Mouse (Mus musculus): ENCODE results near the gene Snap47. TPM values are rescaled to one million over a fixed set of nuclear protein-coding genes. Genes with fewer than 3 reads are reported as not detected.

The Snap47 gene
- polyA plus RNA-seq (2014; fragmentation: Nextera tagmentation; extraction: Ambion mirVana) = 622 and 695 TPM in 2 replicates

GRCm38 (mm10) chr11:59451086-59451485 is at the start of gene Snap47:
Snap47 (minus strand) TSS chr11:59451186.
- Histone ChIP-seq H3K36me3 (ENCODE audit: control insufficient read depth, insufficient read depth, low read length) (peaks cover 22% of the 10 kb centered on the region), H3K9me3 (ENCODE audit: control insufficient read depth, low read length) (no peaks in the 10 kb centered on the region), H3K4me2 (ENCODE audit: low read depth, low read length) (peak within 1 kb of the TSS; percentile 88), H3K27me3 (ENCODE audit: control insufficient read depth, insufficient read depth, low read length) (no peaks in the 10 kb centered on the region), H3K9ac (replicated peaks; ENCODE audit: low read depth, low read length) (peak within 1 kb of the TSS; percentile 62), H3K4me1 (ENCODE audit: control insufficient read depth, insufficient read depth, low read length) (peaks cover 19% of the 10 kb centered on the region; the same call in 1 of the 2 replicates), H3K27ac (ENCODE audit: low read depth, low read length) (peak within 1 kb of the TSS; percentile 48), H3K4me3 (ENCODE audit: low read depth, low read length) (peak within 1 kb of the TSS; percentile 85)
- no peak for ATAC-seq (ENCODE audit: low read depth)
- 85% methylated on average over 4 of the region's 4 CpGs for WGBS

DNA sequence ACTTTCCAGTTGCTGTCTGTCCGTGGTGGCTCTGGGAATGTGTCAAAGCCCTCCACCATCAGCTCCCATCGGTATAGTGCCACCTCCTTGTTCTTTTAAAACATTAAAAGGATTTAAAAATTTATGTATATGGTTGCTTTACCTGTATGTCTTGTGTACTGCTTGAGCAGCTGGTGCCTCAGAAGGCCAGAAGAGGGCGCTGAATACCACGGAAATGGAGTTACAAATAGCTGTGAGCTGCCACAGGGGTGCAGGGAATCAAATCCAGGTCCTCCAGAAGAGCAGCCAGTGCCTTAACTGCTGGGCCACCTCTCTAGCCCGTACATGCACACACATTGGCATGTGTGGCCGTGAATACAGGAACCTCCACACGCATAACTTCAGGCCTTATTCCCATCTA is 46.8 kb upstream of the Snap47 start:
- H3K27ac ChIP-seq (ENCODE audit: low read depth, low read length) = no peak overlapping the region
- WGBS = 94% methylated on average over 7 of the region's 7 CpGs
- peaks cover 40% of the 10 kb centered on the region for H3K36me3 ChIP-seq (ENCODE audit: control insufficient read depth, insufficient read depth, low read length)
- no peaks in the 10 kb centered on the region for H3K4me1 ChIP-seq (ENCODE audit: control insufficient read depth, insufficient read depth, low read length)
- H3K27me3 ChIP-seq (ENCODE audit: control insufficient read depth, insufficient read depth, low read length) = no peaks in the 10 kb centered on the region
- no peak for ATAC-seq (ENCODE audit: low read depth)
- H3K9ac ChIP-seq (replicated peaks; ENCODE audit: low read depth, low read length) = no peak overlapping the region
- no peaks in the 10 kb centered on the region for H3K9me3 ChIP-seq (ENCODE audit: control insufficient read depth, low read length)
- H3K4me3 ChIP-seq (ENCODE audit: low read depth, low read length) = no peak overlapping the region
- no peak overlapping the region for H3K4me2 ChIP-seq (ENCODE audit: low read depth, low read length)

GRCm38 (mm10) chr11:59496672-59497310 is 45.8 kb upstream of the Snap47 start:
- Histone ChIP-seq H3K9ac (replicated peaks; ENCODE audit: low read depth, low read length) (no peak overlapping the region), H3K27me3 (ENCODE audit: control insufficient read depth, insufficient read depth, low read length) (no peaks in the 10 kb centered on the region), H3K36me3 (ENCODE audit: control insufficient read depth, insufficient read depth, low read length) (peaks cover 44% of the 10 kb centered on the region), H3K4me3 (ENCODE audit: low read depth, low read length) (no peak overlapping the region), H3K4me2 (ENCODE audit: low read depth, low read length) (no peak overlapping the region), H3K4me1 (ENCODE audit: control insufficient read depth, insufficient read depth, low read length) (no peaks in the 10 kb centered on the region), H3K27ac (ENCODE audit: low read depth, low read length) (no peak overlapping the region), H3K9me3 (ENCODE audit: control insufficient read depth, low read length) (no peaks in the 10 kb centered on the region)
- no peak for ATAC-seq (ENCODE audit: low read depth)
- WGBS = 92% methylated on average over 6 of the region's 6 CpGs

GRCm38 (mm10) chr11:59486222-59486621 is 35.2 kb upstream of the Snap47 start:
- H3K9ac ChIP-seq (replicated peaks; ENCODE audit: low read depth, low read length) = no peak overlapping the region
- H3K27me3 ChIP-seq (ENCODE audit: control insufficient read depth, insufficient read depth, low read length) = no peaks in the 10 kb centered on the region
- no peak for ATAC-seq (ENCODE audit: low read depth)
- no peak overlapping the region for H3K4me2 ChIP-seq (ENCODE audit: low read depth, low read length)
- H3K9me3 ChIP-seq (ENCODE audit: control insufficient read depth, low read length) = no peaks in the 10 kb centered on the region
- no peak overlapping the region for H3K27ac ChIP-seq (ENCODE audit: low read depth, low read length)
- no peak overlapping the region for H3K4me3 ChIP-seq (ENCODE audit: low read depth, low read length)
- WGBS = 87% methylated on average over 8 of the region's 8 CpGs
- H3K36me3 ChIP-seq (ENCODE audit: control insufficient read depth, insufficient read depth, low read length) = peaks cover 26% of the 10 kb centered on the region
- H3K4me1 ChIP-seq (ENCODE audit: control insufficient read depth, insufficient read depth, low read length) = no peaks in the 10 kb centered on the region

DNA sequence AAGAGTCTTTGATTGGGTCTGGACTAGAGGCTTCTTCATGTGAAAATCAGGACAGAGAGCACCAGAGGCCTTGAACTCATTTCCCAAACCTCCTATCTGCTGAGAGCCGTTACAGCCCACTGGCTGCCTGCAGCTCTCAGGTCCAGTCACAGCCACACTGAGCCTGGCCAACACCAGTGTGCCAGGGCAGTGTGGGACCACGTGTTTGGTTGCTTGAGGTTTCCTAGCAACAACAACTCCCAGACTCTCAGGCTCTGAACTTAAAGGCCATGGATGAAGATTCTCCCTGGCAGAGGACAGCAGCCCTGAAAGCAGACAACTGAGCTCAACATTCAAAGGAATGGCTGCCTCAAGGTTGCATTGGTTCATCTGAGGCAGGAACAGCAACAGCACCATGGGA is 34.7 kb upstream of the Snap47 start:
- no peak overlapping the region for H3K9ac ChIP-seq (replicated peaks; ENCODE audit: low read depth, low read length)
- H3K27me3 ChIP-seq (ENCODE audit: control insufficient read depth, insufficient read depth, low read length) = no peaks in the 10 kb centered on the region
- H3K36me3 ChIP-seq (ENCODE audit: control insufficient read depth, insufficient read depth, low read length) = peaks cover 26% of the 10 kb centered on the region
- no peak overlapping the region for H3K4me3 ChIP-seq (ENCODE audit: low read depth, low read length)
- no peaks in the 10 kb centered on the region for H3K4me1 ChIP-seq (ENCODE audit: control insufficient read depth, insufficient read depth, low read length)
- 56% methylated on average over 2 of the region's 2 CpGs for WGBS
- ATAC-seq (ENCODE audit: low read depth) = no peak
- H3K9me3 ChIP-seq (ENCODE audit: control insufficient read depth, low read length) = no peaks in the 10 kb centered on the region
- H3K27ac ChIP-seq (ENCODE audit: low read depth, low read length) = no peak overlapping the region
- H3K4me2 ChIP-seq (ENCODE audit: low read depth, low read length) = no peak overlapping the region

DNA sequence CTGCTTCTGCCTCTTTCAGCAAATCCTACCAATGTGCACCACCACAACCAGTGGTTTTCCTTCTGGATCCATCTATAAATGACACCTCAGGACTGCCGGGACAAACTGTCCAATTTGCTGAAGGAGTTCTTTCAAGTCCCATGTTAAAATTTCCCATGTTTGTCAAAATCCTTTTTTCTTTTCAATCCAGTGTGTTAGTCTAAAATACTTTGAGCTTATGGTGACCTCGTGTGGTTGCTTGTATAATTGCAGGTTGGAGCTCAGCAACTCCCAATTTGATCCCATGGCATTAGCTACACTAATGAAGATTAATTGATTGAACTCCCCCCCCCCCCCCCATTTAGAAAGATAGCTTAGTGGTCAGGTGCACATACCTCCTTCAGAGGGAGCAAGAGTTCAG is 32.2 kb upstream of the Snap47 start:
- ATAC-seq (ENCODE audit: low read depth) = no peak
- WGBS = 13% methylated on average over 2 of the region's 2 CpGs
- Histone ChIP-seq H3K4me2 (ENCODE audit: low read depth, low read length) (no peak overlapping the region), H3K27me3 (ENCODE audit: control insufficient read depth, insufficient read depth, low read length) (no peaks in the 10 kb centered on the region), H3K9me3 (ENCODE audit: control insufficient read depth, low read length) (no peaks in the 10 kb centered on the region), H3K4me1 (ENCODE audit: control insufficient read depth, insufficient read depth, low read length) (no peaks in the 10 kb centered on the region), H3K36me3 (ENCODE audit: control insufficient read depth, insufficient read depth, low read length) (peaks cover 16% of the 10 kb centered on the region; the same call in 1 of the 2 replicates), H3K9ac (replicated peaks; ENCODE audit: low read depth, low read length) (no peak overlapping the region), H3K27ac (ENCODE audit: low read depth, low read length) (no peak overlapping the region), H3K4me3 (ENCODE audit: low read depth, low read length) (no peak overlapping the region)

GRCm38 (mm10) chr11:59477240-59477639 is 26.3 kb upstream of the Snap47 start:
- no peak overlapping the region for H3K4me3 ChIP-seq (ENCODE audit: low read depth, low read length)

DNA sequence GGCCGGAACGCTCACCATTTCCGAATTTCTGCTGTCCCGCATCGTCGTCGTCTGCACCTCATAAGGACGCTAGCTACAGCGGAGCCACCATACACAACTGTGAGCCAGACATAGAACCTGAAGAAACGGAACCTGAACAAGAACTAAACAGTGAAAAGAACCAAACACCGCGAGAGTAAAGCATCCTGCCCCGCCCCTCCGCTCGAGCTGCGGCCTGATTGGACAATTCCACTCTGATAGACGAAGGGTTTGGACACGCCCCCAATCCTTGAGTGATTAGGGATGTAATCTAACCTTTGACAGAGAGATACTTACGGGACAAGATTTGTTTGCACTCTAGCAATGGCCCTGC is 21.3 kb upstream of the Snap47 start, which contains the start of gene Zfp867:
Gene Zfp867, minus strand, starts transcription at position 149 of the 352 bp plus-strand sequence.
- Histone ChIP-seq H3K9me3 (ENCODE audit: control insufficient read depth, low read length) (no peaks in the 10 kb centered on the region), H3K27ac (ENCODE audit: low read depth, low read length) (peak within 1 kb of the TSS; percentile 80), H3K27me3 (ENCODE audit: control insufficient read depth, insufficient read depth, low read length) (no peaks in the 10 kb centered on the region), H3K4me2 (ENCODE audit: low read depth, low read length) (peak within 1 kb of the TSS; percentile 82), H3K4me3 (ENCODE audit: low read depth, low read length) (peak within 1 kb of the TSS; percentile 84), H3K4me1 (ENCODE audit: control insufficient read depth, insufficient read depth, low read length) (peaks cover 8% of the 10 kb centered on the region), H3K9ac (replicated peaks; ENCODE audit: low read depth, low read length) (peak within 1 kb of the TSS; percentile 89), H3K36me3 (ENCODE audit: control insufficient read depth, insufficient read depth, low read length) (no peaks in the 10 kb centered on the region)
- peak; percentile 93 for ATAC-seq (ENCODE audit: low read depth)
- WGBS = under 1% methylated on average over 19 of the region's 19 CpGs

More at GRCm38 (mm10) chr11:59477240-59477639, 26.3 kb upstream of the Snap47 start:
- Histone ChIP-seq H3K27me3 (ENCODE audit: control insufficient read depth, insufficient read depth, low read length) (no peaks in the 10 kb centered on the region), H3K9me3 (ENCODE audit: control insufficient read depth, low read length) (no peaks in the 10 kb centered on the region), H3K9ac (replicated peaks; ENCODE audit: low read depth, low read length) (no peak overlapping the region), H3K4me1 (ENCODE audit: control insufficient read depth, insufficient read depth, low read length) (no peaks in the 10 kb centered on the region), H3K27ac (ENCODE audit: low read depth, low read length) (no peak overlapping the region), H3K4me2 (ENCODE audit: low read depth, low read length) (no peak overlapping the region), H3K36me3 (ENCODE audit: control insufficient read depth, insufficient read depth, low read length) (no peaks in the 10 kb centered on the region)
- 72% methylated on average over 6 of the region's 6 CpGs for WGBS
- no peak for ATAC-seq (ENCODE audit: low read depth)

DNA sequence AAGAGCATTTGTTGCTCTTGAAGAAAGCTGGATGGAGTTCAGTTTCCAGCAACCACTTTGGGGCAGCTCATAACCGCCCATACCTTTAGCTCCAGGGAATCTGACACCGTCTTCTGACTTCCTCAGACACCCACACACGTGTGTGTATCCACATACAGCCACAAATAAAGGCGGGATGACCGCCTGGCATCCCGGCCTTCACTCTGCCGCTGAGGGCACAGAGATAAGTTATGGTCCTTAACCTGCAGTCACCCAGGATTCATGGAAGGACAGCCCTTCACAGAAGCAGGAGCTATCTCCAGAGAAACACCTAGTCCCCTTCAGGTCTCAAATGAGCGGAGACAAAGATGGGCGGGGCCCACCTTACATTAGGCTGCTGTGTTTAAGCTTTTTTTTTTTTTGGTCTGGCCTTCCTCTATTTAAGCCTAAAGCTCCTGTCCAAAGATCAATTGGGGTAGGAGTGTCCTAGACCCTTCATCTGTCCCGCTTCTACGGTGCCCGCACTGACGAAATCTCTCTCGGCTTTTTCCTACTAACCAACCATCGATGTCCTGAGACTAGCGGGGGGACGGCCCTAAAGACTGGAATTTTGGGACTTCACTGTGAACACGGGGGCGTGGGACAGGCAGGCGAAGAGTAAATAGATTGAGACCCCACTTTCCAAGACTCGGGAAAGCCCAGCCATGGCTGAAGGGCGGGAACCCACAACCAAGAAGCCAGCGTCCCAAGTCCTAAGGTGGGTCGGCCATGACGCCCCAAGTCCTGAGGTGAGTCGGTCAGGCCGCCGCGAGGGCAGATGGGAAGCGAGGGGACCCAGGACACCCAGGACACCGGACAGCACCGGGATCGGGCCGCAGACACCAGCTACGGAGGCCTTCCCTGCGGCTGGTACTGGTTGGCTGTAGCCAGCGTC is 20.7 kb upstream of the Snap47 start:
- H3K36me3 ChIP-seq (ENCODE audit: control insufficient read depth, insufficient read depth, low read length) = no peaks in the 10 kb centered on the region
- peaks cover 8% of the 10 kb centered on the region for H3K4me1 ChIP-seq (ENCODE audit: control insufficient read depth, insufficient read depth, low read length)
- H3K9ac ChIP-seq (replicated peaks; ENCODE audit: low read depth, low read length) = peak overlapping the region; percentile 89
- H3K27me3 ChIP-seq (ENCODE audit: control insufficient read depth, insufficient read depth, low read length) = no peaks in the 10 kb centered on the region
- H3K4me3 ChIP-seq (ENCODE audit: low read depth, low read length) = peak overlapping the region; percentile 84
- H3K27ac ChIP-seq (ENCODE audit: low read depth, low read length) = peak overlapping the region; percentile 80
- no peaks in the 10 kb centered on the region for H3K9me3 ChIP-seq (ENCODE audit: control insufficient read depth, low read length)
- peak overlapping the region; percentile 82 for H3K4me2 ChIP-seq (ENCODE audit: low read depth, low read length)
- peak; percentile 77 for ATAC-seq (ENCODE audit: low read depth)
- WGBS = 6% methylated on average over 37 of the region's 37 CpGs

Data from neural tube, embryonic 14.5 days (tissue).